10 mouse cellular contexts compared by ENCODE assay signal in the genomic region with DNA sequence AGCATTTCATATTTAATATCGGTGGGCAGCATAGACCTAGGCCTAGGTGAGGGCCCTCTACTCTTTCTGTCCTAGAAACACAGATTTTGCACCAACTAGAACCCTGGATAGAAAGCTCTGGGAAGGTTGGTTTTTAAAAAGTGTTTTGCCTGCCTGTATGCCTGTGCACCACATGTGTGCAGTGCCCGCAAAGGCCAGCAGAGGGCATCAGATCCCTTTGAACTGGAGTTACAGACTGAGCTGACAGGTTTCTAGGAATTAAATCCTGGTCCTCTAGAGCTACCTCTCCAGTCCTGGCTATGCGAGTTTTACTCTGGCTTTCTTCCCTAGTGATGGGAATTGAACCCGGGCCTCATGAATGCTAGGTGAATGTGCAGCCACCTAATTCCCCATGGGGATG. TPM values are rescaled to one million over a fixed set of nuclear protein-coding genes. Genes with fewer than 3 reads are reported as not detected.
A peak's percentile ranks its signal among the peaks of the same experiment; 100 is the strongest.
DNase-seq lines count a peak whose midpoint lies in the region; ATAC-seq and TF ChIP-seq lines count a peak whose summit lies in the region.
"Had no signal": no experiment of that assay in that cellular context is flagged by ENCODE, and none has a peak within 500 bp of the region (broad histone marks: within the 10 kb centered on the region; RNA-seq: fewer than 3 reads in every experiment).

No protein-coding gene starts in this region.

- H3K27me3 ChIP-seq in liver, embryonic 12.5 days (replicated peaks): no peaks in the 10 kb centered on the region
- H3K27me3 ChIP-seq: embryonic facial prominence, embryonic 13.5 days had no signal

- no peaks in the 10 kb centered on the region for H3K4me1 ChIP-seq in liver, embryonic 12.5 days
- no peaks in the 10 kb centered on the region for H3K4me1 ChIP-seq in bone marrow macrophage, adult 2 months (ENCODE audit: control insufficient read depth, insufficient read depth, low read length)
- H3K4me1 ChIP-seq: embryonic facial prominence, embryonic 13.5 days had no signal

- H3K4me2 ChIP-seq in liver, embryonic 12.5 days: no peak overlapping the region
- H3K4me2 ChIP-seq: embryonic facial prominence, embryonic 13.5 days had no signal

- DNase-seq in cerebellum, postnatal 14 days: peak; percentile 42 to 76
- DNase-seq in cerebellum, adult 11-12 months: no peak
- DNase-seq in liver: peak; percentile 37
- DNase-seq in lung, postnatal 14 days: peak; percentile 62
- DNase-seq in layer of hippocampus, adult 9-11 months: no peak

- ATAC-seq in liver, embryonic 12.5 days: no peak
- no peak for ATAC-seq in megakaryocyte-erythroid progenitor cell, adult 5-6 weeks (replicated peaks; ENCODE audit: low FRiP score, low TSS enrichment, poor library complexity, severe bottlenecking)

- peaks cover 33% of the 10 kb centered on the region for H3K36me3 ChIP-seq in liver, embryonic 12.5 days

- no peak overlapping the region for H3K4me3 ChIP-seq in liver, embryonic 12.5 days
- no peak overlapping the region for H3K4me3 ChIP-seq in bone marrow macrophage, adult 2 months (ENCODE audit: insufficient read depth, low read length)
- H3K4me3 ChIP-seq: embryonic facial prominence, embryonic 13.5 days had no signal

- peak; percentile 46; the same call in 1 of the 2 replicates for TF ChIP-seq CTCF in bone marrow macrophage, adult 2 months (IDR thresholded peaks at IDR 0.05; ENCODE audit: low read depth, low read length)

- no peak overlapping the region for H3K9ac ChIP-seq in liver, embryonic 12.5 days
- H3K9ac ChIP-seq: embryonic facial prominence, embryonic 13.5 days had no signal

- peaks cover 9% of the 10 kb centered on the region for H3K9me3 ChIP-seq in liver, embryonic 12.5 days (replicated peaks)
- H3K9me3 ChIP-seq: embryonic facial prominence, embryonic 13.5 days had no signal

- H3K27ac ChIP-seq in liver, embryonic 12.5 days: no peak overlapping the region
- H3K27ac ChIP-seq in bone marrow macrophage, adult 2 months (ENCODE audit: insufficient read depth, low read depth, low read length): no peak overlapping the region
- H3K27ac ChIP-seq: embryonic facial prominence, embryonic 13.5 days had no signal

- WGBS in liver, embryonic 12.5 days (ENCODE audit: insufficient replicate concordance): 68% methylated on average over 4 of the region's 4 CpGs

- TF ChIP-seq POLR2A in bone marrow macrophage, adult 2 months (IDR thresholded peaks at IDR 0.05; ENCODE audit: borderline replicate concordance, low read depth, low read length): no peak

RNA-seq across cellular contexts. Expression of gene Aifm2, which starts 30.1 kb away (rescaled TPM):
- 3.3 and 4.2 TPM in 2 replicates for polyA plus RNA-seq in liver, embryonic 12.5 days (2016; fragmentation: Nextera tagmentation; extraction: Ambion mirVana)
- 13.6 and 16.1 TPM in 2 replicates for polyA plus RNA-seq in bone marrow macrophage, adult 2 months (2012; ENCODE audit: insufficient read depth, insufficient read length, missing spikeins)
- 2.3 and 2.4 TPM in 2 replicates for total RNA-seq in megakaryocyte-erythroid progenitor cell, adult 5-6 weeks (2014; fragmentation: Nextera tagmentation)
- total RNA-seq in megakaryocyte-erythroid progenitor cell, adult 5-6 weeks (2017): 3.3 and 6.8 TPM in 2 replicates

RNA-seq across cellular contexts. Expression of gene H2afy2, which starts 38.8 kb away (rescaled TPM):
- 17.3 and 19.4 TPM in 2 replicates for polyA plus RNA-seq in liver, embryonic 12.5 days (2016; fragmentation: Nextera tagmentation; extraction: Ambion mirVana)
- polyA plus RNA-seq in bone marrow macrophage, adult 2 months (2012; ENCODE audit: insufficient read depth, insufficient read length, missing spikeins): not detected in 2 replicates
- total RNA-seq in megakaryocyte-erythroid progenitor cell, adult 5-6 weeks (2014; fragmentation: Nextera tagmentation): not detected in 2 replicates
- total RNA-seq in megakaryocyte-erythroid progenitor cell, adult 5-6 weeks (2017): not detected in 2 replicates
- total RNA-seq: neutrophil, adult 5-6 weeks had no signal

RNA-seq across cellular contexts. Expression of gene Tysnd1, which starts 49.8 kb away (rescaled TPM):
- polyA plus RNA-seq in liver, embryonic 12.5 days (2016; fragmentation: Nextera tagmentation; extraction: Ambion mirVana): 38.9 and 41.5 TPM in 2 replicates
- 15.5 and 15.6 TPM in 2 replicates for polyA plus RNA-seq in bone marrow macrophage, adult 2 months (2012; ENCODE audit: insufficient read depth, insufficient read length, missing spikeins)
- total RNA-seq in megakaryocyte-erythroid progenitor cell, adult 5-6 weeks (2014; fragmentation: Nextera tagmentation): 22.8 and 31.8 TPM in 2 replicates
- total RNA-seq in megakaryocyte-erythroid progenitor cell, adult 5-6 weeks (2017): 12.9 and 25.7 TPM in 2 replicates

Comparison
In these comparisons a context has a peak if more than half of its experiments do, and no peak if none do; other contexts are left out.
1. DNase-seq: peak in cerebellum, postnatal 14 days (2 of 2), liver (single experiment) and lung, postnatal 14 days (single experiment); none in cerebellum, adult 11-12 months (single experiment) and layer of hippocampus, adult 9-11 months (single experiment).
2. RNA of gene H2afy2, which starts 38.8 kb away (polyA plus RNA-seq): 17.3 to 19.4 TPM in liver, embryonic 12.5 days; not detected in bone marrow macrophage, adult 2 months; every median in the first group is over 10 times any median in the second.